Mouse (Mus musculus) 3T3-L1 (cell line): ENCODE measurements around the gene Sgf29.

Source experiments
- DNase-seq: peaks from one replicate; pipeline ENCODE4 v3.0.0-alpha.2; 2015; ENCODE audit warnings: low read depth, low spot score

The Sgf29 gene

DNA sequence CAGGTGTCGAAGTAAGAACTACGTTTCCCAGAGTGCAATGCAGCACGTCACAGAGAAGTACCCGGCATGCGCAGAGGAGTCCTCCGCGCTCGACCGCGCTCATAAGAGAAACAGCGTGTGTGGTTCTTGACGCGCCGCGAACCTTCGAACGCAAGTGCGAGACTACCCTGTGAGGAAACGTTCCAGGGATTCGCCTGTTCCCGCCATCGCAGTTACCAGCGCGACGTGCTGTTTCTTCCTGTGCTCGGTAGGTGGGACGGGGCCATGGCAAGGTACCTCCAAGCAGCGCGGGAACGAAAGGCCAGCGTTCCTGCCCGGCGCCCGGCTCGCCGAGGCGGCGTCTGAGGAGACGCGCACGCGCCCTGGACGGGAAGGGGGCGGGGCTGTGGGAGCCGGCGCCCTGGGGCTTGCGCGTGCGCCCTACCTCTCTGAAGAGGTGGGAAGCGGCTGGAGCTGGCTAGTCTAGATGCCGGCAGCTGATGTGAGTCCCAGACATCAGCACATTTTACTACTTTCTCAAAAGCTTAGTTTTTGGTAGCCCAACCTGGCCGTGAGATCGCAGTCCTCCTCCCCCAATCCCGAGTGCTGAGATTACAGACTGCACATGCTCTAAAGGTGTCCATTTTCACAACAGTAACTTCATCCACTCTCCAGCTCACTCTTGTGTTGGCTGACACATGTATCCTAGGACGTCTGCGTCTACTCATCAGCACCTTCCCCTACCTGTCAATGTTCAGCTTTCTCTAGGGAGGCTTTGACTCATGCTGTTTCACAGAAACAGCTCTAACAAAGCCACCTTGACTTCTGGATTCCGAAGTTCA is at the start of gene Sgf29:
Sgf29 (plus strand) TSS at position 79 of the 821 bp plus-strand sequence.
- DNase-seq: peak; percentile 88

DNA sequence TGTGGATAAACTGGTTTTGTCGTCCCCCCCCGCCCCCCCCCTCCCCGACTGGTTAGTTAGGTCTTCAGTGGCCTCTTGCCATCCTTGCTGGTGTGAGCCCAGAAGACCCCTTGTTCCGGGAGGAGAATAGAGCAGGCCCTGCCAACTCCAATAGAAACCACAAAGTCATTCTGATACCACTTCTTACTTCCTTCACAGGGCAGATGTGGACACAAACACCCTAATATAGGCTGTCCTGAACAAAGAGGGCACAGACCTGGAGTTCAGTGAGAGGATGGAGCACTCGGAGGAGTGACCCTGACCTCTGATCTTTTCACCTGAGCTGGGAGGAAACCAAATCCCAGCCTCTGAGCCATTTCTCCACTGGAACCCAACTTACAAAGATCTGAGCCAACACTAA is 47.2 kb upstream of the Sgf29 start:
- no peak for DNase-seq

DNA sequence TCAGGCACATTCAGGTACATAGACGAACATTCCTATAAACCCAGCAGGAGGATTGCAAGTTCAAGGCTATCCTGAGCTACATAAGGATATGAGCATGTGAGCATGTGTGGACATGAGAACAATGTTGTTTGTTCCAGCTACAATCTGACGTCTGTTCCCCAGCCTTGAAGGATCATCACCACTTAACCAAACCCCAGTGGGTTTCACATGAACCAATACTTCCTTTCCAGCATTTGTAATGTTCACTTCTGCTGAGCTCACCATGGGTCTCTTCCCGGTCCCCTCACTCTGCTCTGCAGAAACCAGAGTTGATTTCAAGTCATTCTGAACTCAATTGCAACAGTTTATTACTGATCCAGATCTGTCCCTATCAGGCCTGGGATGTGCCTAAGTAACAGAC is 46.5 kb upstream of the Sgf29 start:
- DNase-seq: no peak

DNA sequence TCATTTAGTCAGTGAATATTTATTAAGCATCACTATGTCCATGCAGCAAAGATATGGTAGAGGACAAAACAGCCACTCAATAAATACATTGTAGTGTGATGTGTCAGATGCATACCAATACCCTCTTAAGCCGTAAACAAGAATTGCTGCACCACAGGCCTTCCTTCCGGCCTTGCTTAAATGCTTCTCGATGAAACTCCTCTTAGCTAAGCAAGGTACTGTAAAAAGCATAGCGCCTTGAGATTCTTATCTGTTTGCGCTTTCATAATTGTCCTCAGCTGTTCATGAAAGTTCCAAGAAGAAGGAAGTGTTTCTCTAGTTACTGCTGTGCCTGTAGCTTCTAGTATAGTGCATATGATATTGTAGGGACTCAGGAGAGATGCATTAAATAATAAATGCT is 42.5 kb upstream of the Sgf29 start:
- peak; percentile 28 for DNase-seq

DNA sequence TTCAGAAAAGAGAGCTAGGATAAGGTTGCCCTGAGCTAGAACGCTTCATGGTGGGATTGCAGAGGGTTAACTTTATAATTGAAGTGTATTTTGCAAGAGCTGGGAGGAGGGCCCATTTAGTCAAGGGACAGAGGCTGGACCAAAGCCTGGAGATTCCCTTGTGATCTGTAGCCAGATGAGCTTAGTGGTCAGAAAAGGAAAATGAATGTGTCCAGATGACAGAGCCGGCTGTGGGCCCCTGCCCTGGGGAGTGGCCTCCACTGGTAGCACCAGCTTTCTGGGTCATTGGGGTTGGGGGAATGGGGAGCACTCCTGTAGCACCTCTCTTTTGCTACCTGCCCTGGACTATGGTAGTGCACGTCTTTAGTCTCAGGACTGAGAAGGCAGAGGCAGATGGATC is 42.0 kb upstream of the Sgf29 start:
- peak; percentile 80 for DNase-seq

DNA sequence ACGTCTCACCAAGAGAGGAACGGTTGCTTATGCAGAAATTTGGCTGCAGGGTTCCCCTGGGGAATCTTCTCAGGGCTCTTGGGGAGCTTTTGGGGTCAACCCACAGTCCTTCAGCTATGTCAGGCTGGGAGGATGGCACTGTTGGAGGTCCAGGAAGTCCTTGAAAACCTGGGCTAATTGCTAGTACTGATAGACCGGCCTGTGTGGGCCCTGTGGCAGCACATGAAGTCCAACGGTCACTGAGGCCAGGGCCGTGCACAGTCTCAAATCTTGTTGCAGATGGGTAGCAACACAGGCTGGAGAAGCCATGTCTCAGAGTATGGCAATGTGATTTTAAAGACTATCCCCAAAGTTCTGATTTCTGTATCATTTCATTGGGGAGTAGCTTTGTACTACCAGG is 41.3 kb upstream of the Sgf29 start:
- no peak for DNase-seq

DNA sequence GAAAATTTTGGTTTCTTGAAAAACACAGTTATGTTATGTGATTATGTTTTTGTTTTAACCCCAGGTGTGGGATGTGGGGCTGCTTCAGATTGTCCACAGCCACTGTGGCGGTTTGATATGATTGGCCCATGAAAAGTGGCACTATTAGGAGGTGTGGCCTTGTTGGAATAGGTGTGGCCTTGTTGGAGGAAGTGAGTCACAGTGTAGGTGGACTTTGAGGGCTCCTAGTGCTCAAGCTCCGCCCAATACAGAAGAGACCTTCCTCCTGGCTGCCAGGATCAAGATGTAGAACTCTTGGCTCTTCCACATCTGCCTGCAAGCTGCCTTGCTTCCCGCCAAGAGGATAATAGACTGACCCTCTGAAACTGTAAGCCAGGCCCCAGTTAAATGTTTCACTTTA is 36.4 kb upstream of the Sgf29 start:
- no peak for DNase-seq

DNA sequence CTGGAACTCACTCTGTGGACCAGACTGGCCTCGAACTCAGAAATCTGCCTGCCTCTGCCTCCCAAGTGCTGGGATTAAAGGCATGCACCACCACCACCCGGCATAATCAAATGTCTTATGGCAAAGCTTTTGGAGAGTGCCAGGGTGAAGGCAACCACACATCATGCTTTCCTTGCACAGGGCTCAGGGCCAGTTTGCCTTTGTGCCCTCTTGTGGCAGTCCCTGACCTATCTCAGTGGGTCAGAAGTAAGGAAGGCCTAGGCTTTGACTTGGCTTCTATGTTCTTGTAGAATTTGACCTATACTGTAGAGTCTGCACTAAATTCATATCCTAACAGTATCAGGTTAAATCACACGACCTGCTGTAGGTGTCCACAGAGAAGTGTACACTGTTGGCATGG is 32.4 kb upstream of the Sgf29 start:
- no peak for DNase-seq

DNA sequence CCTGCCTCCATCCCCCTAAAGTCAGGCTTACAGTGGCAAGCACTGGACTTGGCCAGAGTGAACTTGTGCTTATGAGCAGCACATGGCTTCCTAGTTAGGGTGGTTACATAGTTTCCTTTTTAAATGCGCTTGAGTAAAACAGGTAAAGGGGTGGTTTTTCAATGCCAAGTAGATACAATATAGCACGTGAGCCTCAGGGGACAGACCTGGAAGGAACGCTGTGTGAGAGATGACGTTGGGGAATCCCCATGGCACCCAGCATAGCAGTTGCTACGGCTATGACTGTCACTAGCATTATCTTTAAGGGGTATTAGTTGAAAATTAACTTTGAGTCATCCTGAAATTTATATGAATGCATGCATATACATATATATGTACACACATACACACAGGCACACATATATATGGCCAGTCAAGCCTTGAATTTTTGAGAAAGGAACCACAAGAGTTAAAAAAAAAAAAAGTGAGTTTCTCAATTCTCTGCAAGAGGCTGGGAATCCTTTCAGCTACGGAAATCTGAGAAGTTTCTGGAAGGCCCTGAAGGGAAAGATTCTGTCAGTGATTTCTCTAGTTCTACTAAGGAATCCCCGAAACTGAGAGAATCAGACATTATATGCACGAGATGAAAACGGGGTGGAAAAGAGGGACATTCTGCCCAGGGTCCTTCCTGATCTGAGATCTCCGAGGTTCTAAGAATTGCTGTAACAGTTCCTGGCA is 29.4 kb upstream of the Sgf29 start:
- DNase-seq: no peak

DNA sequence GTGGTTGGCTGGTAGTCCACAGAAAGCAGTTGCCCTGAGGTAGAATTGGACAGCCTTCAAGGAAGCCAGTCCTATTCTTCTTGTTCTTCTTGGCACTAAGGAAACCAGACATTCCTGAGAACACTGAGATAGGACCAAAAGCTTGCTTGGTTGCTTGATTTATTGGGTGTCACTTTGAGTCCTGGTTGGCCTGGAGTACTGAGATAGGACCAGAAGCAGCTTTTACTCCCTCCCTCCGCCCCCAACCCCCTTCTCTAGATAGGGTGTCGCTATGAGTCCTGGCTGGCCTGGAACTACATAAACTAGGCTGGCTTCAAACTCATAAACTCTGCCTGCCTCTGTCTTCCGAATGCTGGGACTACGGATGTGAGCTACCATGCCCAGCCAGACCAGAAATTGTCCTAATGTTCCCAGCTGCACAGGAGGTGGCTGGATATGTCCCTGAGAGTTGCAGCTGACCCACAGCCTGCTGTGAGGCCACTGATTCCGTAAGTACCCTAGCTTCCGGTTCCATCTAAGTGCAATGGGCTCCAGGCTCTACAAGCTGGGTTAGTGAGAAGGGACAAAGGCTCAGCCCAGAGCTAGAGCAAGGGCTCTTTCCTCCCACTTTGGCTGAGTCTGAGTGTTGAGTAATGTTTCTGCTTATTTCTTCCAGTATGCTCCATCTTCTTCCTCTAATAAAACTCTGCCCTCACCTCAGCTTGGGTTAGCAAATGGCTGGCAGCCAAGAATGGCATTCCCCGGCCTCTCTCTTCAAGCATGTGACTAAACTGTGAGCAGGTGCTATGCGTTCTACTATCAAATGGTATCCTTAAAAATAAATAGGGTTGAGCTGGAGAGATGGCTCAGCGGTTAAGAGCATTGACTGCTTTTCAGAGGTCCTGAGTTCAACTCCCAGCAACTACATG is 27.4 kb upstream of the Sgf29 start:
- peak; percentile 20 for DNase-seq

DNA sequence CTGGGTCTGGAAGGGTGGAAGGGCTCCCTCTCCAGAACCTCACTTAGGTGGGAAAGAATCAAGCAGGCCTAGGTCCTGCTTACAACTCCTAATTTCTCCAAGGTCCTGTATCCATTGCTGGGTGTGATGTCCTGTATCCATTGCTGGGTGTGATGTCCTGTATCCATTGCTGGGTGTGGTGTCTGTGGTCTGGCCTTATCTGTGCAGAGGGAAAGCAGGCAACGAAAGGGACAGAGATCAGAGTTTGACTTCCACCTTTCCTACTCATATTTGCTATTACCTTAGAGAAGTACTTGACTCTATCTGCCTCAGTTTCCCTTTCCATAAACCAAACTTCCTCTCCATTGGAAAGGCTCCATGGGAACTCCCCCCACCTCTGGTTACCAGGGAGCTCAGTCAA is 25.7 kb upstream of the Sgf29 start:
- no peak for DNase-seq

DNA sequence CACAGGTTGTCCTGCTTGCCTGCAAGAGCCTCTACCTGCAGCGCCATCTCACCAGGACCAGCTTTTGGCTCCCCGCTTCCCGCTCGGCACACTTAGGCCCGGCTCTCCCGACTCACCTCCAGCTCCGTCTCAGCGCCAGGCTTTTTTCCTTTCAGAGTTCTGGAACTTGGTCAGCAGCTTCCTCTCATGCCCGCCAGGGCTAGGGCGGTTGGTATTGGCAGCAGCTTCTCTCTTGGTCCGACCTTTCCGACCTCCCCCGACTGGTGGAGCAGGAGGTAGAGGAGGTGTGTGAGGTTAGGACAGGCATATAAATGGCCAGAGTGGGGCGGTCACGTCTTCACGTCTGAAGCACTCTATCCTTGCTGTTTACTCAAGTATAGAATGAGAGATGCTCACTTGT is 24.3 kb upstream of the Sgf29 start:
- DNase-seq: no peak

DNA sequence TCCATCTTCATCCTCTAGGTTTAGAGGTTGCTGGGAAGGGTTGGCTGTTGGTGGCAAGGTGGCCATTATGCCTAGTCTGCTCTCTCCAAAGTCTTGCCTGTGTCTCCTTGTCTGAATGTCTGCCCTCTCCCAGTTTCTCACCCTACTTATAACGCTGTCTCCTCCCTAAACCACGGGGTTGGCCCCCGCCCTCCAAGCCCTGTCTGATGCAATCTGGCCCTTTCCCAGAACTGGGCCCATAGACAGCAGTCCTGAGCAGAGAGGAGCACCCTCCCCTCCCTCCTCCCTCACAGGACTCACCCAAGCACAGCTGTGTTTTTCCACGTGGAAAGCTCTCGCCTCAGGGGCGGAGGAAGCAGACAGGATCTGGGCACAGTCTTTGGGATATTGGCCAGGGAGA is 23.7 kb upstream of the Sgf29 start:
- peak; percentile 94 for DNase-seq

DNA sequence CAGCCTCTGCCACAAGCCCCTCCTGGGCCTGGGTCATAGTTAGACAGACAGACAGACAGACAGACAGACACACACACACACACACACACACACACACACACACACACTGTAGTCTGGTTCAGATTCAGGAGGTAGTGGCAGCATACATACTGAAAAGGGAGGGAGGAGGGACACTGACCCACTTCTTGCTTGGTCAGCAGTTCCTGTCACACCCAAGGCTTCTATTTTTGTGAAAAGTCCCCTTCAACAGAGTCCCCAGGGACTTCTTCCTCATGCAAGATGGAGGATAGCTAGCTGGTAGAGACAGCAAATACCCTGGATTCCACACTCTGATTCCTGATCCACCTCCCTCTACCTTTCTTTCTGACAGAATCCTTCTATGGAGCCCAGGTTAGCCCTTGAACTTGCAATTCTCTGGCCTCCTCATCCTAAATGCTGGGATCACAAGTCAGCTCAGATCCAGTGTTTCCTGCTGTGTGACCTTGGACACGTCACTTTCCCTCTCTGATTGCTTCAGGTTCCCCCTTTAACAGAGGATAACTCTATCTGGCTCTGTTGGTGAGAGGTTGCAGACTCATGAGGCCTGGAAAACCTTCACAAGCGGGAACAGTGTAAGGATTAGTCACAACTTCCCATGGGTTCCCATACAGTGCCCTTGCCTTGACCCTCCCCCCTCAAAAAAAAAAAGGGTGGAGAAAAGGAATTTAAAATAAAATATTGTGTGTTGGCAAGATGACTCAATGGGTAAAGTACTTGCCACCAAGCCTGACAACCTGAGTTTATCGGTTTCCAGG is 23.1 kb upstream of the Sgf29 start:
- peak; percentile 84 for DNase-seq

DNA sequence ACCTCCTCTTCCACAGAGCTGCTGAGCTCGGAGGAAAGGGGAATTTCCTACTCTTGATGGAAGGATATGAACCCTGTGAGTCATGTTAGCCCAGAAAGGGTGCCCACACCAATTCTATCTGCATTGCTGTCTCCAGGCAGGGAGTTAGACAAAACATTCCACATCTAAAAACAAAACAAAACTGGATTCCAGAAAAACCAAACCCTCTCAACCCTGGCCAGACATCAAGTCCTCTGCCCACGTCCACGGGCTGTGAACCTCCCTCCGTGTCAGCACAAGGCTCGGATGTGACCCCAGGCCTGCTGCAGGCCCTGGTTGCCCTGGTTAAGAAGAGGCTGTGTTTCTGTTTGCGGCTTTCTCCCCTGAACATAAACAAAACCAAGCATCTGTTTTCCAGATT is 21.0 kb upstream of the Sgf29 start:
- DNase-seq: peak; percentile 85

DNA sequence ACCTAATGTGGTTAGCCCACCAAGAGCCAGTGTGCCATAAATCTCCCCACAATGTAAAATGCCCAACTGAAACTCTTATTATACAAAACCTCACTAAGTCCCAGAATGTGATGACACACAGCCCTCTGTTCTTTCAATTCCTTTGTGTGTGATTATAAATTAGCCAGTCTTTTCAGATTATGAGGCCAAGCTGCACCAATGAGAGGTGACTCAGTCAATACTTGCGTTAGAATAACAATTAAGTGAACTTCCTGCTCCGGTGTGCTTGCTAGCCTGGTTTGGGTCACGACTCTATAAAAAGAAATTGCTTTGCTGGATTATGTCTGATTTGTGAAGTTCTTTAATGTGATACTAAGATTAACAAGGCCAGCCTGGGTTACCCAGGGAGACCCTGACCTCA is 19.2 kb upstream of the Sgf29 start:
- no peak for DNase-seq

DNA sequence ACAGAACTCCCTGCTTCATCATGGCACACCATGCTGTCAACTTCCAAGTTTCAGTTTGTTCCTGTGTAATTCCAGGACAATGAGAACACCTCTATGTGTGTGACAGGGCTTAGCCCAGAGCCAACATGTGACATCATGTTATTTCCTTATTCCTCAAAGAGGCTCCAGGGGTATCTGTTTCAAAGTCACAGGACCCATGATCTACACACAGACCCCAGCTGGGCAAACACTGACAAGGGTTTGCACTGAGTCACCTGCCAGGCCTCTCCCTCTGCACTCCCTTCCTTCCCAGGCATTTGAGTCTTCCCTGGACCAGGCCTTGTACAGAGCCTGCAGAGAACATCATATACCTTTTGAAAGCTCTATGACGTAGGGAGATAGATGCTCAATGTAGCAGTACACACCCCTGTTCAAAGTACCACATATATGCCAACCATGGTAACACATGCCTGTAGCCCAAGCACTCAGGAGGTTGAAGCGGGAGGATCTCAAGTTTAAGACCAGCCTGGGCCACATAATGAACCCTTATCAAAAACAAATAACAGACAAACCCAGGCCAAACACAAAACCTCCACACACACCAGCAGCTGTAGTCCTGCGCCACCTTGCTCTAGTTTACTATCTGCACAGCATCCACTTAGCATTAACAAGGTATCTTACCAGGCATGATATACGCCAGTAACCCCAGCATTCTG is 18.1 kb upstream of the Sgf29 start, which contains the start of gene Nupr1:
Nupr1 (minus strand) TSS at position 38 of the 695 bp plus-strand sequence.
- DNase-seq: peak; percentile 14

DNA sequence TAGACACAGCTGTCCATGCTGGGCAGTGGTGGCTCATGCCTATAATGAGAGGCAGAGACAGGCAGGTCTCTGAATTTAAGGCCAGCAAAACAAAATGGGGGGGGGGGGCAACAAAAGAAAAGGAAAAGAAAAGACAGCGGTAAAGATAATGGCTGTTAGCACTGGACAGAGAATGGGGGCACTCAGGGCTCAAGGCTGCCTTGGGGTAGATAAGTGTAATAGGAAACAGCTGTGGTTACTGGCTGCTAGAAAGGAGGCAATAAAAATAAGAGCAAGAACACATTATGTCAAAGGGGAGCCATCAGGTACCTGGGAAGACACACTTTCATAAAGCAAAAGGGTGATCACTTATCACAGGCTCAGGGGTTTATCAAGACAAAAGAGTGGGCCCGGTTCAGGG is 16.6 kb upstream of the Sgf29 start:
- DNase-seq: no peak

DNA sequence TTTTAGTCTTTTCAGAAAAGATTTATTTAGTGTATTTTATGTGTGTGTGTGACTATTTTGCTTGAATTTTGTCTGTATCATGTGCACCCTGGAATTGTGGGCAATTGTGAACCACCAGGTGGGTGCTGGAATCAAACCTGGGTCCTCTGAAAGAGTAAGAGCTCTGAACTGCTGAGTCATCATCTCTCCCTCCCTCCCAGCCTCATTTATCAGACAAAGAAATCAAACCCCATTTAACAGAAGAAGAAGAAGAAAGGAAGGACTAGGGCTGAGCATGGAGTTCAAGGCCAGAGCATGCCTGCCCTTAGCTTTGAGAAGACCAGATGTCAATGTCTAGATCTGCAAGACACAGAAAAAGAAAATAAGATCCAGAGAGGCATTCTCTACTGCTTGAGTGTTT is 13.7 kb upstream of the Sgf29 start:
- no peak for DNase-seq

DNA sequence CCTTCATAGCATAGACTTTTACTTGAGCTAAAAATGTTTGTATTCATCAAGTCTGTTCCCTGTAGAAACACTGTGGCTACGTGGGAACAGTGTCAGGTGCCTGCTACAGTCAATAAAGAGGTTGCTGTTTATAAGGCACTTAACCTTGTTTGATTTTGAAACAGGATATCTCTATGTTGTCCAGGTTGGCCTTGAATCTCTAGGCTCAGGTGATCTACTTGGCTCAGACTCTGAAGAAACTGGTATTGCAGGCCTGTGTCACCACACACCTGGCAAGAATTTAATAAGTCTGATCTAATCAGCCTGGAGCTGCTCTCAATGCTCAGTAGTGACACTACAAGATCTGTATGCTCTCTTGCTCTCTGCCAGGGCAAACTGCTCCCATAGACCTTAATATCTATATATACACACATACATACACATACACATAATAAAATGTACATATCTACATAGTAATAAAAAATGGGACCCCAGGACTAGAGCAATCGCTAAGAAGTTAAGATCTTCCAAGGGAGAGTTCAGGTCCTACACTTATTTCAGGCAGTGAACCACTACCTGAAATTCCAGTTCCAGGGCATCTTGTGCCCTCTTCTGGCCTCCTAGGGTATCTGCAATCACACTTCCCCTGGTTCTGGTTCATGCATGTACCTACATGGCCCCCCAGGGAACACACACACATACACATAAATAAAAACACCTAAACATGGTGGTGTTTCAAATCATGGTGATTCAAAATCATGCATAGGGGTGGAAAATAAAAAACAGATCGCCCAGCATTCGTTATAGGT is 12.2 kb upstream of the Sgf29 start:
- DNase-seq: peak; percentile 72
